Mouse (Mus musculus): ENCODE results near the gene Hist1h2bk. TPM values are rescaled to one million over a fixed set of nuclear protein-coding genes. Genes with fewer than 3 reads are reported as not detected.
A peak's percentile ranks its signal among the peaks of the same experiment; 100 is the strongest.
"Not testable (repeated sequence)": the region's sequence is repeated elsewhere in the genome, so short reads cannot be mapped to it uniquely, and the experiment has no call there.

The Hist1h2bk gene
- total RNA-seq, 1 experiment from 2014 or later, result 11.9 TPM

DNA sequence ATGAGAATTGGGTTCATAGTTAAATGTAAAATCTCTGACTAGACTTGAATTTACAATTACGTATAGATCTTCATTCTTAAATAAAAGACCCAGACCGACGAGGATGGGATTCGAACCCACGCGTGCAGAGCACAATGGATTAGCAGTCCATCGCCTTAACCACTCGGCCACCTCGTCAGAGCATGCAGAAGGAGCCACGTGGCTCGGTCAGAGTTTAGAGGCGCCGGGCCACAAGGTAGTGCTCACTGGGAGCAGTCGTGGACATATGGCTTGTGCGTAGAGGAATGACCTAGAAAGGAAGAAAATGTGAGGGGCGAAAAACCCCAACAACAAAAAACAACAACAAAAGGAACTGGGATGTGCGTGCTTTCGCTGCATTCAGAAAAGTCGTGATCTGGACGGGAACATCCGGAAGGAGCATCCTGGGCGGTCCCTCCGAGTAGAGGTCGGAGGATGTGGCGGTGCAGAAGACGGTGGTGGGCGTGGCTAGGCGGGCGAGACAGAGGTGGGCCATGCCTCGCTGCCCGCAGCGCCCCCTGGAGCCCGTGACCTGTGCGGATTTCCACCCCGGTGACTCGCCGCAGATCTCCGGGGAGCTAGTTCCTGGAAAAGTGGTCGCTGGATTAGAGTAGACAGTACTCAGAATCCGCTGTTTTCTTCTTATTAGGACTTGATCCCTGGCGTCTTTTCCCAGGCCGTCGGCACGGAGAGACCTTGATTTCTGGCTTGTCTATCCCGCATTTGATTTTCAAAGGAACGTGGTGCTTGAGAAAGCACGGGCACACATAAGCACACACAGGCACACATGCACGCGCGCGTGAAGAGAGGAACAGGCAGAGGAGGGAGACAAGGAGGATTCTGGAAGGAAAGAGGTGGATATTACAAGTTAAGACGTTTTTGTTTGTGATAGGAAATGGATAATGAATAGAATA, 15.2 kb downstream of the Hist1h2bk start:
- ATAC-seq (ENCODE audit: extremely low read depth, insufficient number of reproducible peaks, low FRiP score, poor library complexity, severe bottlenecking), result peak; percentile 89

DNA sequence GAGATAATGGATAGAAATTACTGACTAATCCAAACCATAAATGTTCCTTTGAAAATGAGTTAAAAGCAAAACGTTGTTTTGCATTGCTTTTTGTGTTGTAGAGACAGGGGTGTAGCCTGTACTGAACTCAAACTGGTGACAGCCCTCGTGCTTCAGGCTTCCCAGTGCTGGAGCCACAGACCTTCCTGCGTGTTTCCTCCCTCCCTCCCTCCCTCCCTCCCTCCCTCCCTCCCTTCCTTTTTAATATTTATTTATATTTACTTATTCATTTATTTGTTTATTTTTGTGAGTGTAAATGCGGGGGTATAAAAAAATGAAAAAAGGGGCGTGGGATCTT, 15.8 kb downstream of the Hist1h2bk start:
- no peak for ATAC-seq (ENCODE audit: extremely low read depth, insufficient number of reproducible peaks, low FRiP score, poor library complexity, severe bottlenecking)

DNA sequence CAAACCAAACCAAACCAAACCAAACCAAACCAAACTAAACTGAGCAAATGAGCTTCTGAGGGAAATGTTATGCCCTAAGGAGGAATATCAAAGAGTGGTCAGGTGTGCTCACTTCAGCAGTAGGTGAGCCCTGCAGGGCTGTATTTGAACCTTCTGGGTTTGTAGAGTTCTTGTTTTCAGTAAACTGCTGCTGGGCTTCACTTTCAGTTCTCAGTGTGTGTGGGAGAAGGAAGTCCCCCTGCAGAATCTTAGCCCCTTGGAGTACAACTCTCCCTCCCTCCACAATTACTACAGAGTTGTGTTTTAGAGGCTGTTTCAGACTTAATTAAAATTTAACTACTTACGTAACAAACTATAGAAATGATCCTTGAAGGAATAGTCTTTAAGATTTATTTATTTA, 18.1 kb downstream of the Hist1h2bk start:
- ATAC-seq (ENCODE audit: extremely low read depth, insufficient number of reproducible peaks, low FRiP score, poor library complexity, severe bottlenecking), result no peak

DNA sequence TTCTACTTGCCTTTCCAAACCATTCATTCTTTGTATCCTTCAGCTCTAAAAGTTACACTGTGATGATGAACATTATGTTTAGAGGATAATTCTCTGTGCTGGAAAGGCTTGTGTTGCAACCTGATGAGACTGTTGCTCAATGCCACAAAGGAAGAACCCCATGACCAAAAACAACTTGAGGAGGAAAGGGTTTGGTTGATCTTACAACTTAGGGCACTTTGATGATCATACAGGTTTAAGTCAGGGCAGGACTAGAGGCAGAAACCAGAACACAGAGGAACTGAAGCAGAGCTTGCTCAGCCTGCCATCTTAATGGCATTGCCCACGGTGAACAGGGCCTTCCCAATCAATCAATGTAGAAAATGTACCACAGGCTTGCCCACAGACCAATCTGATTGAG, 25.8 kb downstream of the Hist1h2bk start:
- ATAC-seq (ENCODE audit: extremely low read depth, insufficient number of reproducible peaks, low FRiP score, poor library complexity, severe bottlenecking), result no peak

DNA sequence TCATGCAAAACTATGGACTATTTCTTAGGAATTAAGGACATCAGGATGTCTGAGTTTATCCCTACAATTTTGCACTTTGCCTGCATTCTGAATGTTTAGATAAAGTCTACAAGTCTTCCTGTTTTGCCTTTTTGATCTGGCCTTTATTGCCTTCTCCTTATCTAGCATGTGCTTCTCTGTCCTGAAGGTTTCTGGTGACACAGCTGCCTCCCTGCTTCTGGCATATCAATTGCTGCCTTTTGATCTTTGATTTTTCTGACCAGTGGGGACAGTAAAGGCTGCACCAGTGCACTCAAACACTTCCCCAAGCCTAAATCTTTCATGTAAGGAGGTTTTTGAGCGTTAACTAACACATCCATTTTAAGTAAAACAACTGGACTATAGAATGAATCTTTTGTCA, 27.8 kb downstream of the Hist1h2bk start:
- ATAC-seq (ENCODE audit: extremely low read depth, insufficient number of reproducible peaks, low FRiP score, poor library complexity, severe bottlenecking), result no peak

DNA sequence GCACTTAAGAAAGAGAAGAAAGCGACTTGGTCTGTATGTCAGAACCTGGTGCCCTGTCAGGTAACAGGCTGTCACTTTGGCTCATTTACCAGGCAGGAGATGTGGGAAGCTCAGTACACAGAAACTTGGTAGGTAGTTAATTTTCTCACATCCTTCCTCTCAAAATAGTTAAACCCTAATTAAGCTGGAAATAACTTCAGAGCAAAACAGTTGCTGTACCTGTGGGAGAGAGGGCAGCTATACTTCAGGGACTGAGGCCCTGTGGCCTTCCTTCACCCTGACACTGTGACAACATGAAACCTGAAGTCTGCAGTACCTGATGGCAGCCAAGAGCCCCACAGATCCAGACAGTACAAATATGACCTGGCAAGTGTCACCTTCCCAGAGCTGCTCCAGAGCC, 48.5 kb downstream of the Hist1h2bk start, which contains the start of gene Vmn1r188:
Gene Vmn1r188, plus strand, starts transcription at position 301 of the 400 bp plus-strand sequence.
- not testable (repeated sequence) for ATAC-seq (ENCODE audit: extremely low read depth, insufficient number of reproducible peaks, low FRiP score, poor library complexity, severe bottlenecking)

Other genes starting within 250 kb of the Hist1h2bk start
- gene Hist1h2an, start 248.7 kb upstream of the Hist1h2bk start, total RNA-seq (2017), result 46.4 and 80.8 TPM in 2 replicates
- 4.8 and 6.8 TPM in 2 replicates for gene Hist1h2bp, start 248.4 kb upstream of the Hist1h2bk start, total RNA-seq (2017)
- gene Hist1h2bq, start 225.7 kb upstream of the Hist1h2bk start, total RNA-seq (2017), result 71.6 and 96.6 TPM in 2 replicates
- 88.7 TPM in 1 of 2 replicates, not detected in the other for gene Hist1h2ao, start 225.4 kb upstream of the Hist1h2bk start, total RNA-seq (2017)
- gene Hist1h4m, start 224.1 kb upstream of the Hist1h2bk start, total RNA-seq (2017), result 341 and 383 TPM in 2 replicates
- gene Hist1h4n, start 203.7 kb upstream of the Hist1h2bk start, total RNA-seq (2017), result 171 and 217 TPM in 2 replicates
- 129 and 254 TPM in 2 replicates for gene Hist1h2ap, start 202.4 kb upstream of the Hist1h2bk start, total RNA-seq (2017)
- 63.3 and 83.2 TPM in 2 replicates for gene Hist1h2br, start 202.1 kb upstream of the Hist1h2bk start, total RNA-seq (2017)
- 0.49 and 2.6 TPM in 2 replicates for gene Zfp184, start 90.8 kb upstream of the Hist1h2bk start, total RNA-seq (2017)
- not detected in 2 replicates for gene Pom121l2, start 54.7 kb upstream of the Hist1h2bk start, total RNA-seq (2017)
- gene Prss16, start 26.1 kb upstream of the Hist1h2bk start, total RNA-seq (2017), result 0.61 and 2.9 TPM in 2 replicates
- gene Hist1h2ah, start 302 bp upstream of the Hist1h2bk start, total RNA-seq (2017), result 15.1 and 66.2 TPM in 2 replicates
- gene Hist1h4i, start 5.5 kb downstream of the Hist1h2bk start, total RNA-seq (2017), result 59.4 and 71.0 TPM in 2 replicates
- 24.6 and 26.2 TPM in 2 replicates for gene Hist1h2ag, start 7.1 kb downstream of the Hist1h2bk start, total RNA-seq (2017)
- gene Hist1h2bj, start 7.3 kb downstream of the Hist1h2bk start, total RNA-seq (2017), result 25.8 and 31.3 TPM in 2 replicates
- gene Vmn1r188, start 48.6 kb downstream of the Hist1h2bk start, total RNA-seq (2017), result not detected in 2 replicates
- gene Vmn1r189, start 70.0 kb downstream of the Hist1h2bk start, total RNA-seq (2017), result 0.25 TPM in 1 of 2 replicates, not detected in the other
- gene Vmn1r191, start 148.1 kb downstream of the Hist1h2bk start, total RNA-seq (2017), result not detected in 2 replicates
- gene Vmn1r192, start 155.3 kb downstream of the Hist1h2bk start, total RNA-seq (2017), result 0.12 TPM in 1 of 2 replicates, not detected in the other
- gene Vmn1r193, start 187.3 kb downstream of the Hist1h2bk start, total RNA-seq (2017), result 0.12 TPM in 1 of 2 replicates, not detected in the other
- gene Vmn1r194, start 208.3 kb downstream of the Hist1h2bk start, total RNA-seq (2017), result 0.93 TPM in 1 of 2 replicates, not detected in the other
- gene Vmn1r195, start 234.7 kb downstream of the Hist1h2bk start, total RNA-seq (2017), result not detected in 2 replicates

All from neutrophil, adult 5-6 weeks (primary cell).